Mouse (Mus musculus) olfactory bulb, adult 2 months (tissue): ENCODE results near the gene Tmem87b.

Experiments used
- CTCF ChIP-seq: fragments of 200-500 bp; IDR thresholded peaks from 2 replicates; pipeline ENCODE4 v1.5.1; 2012; ENCODE audit warnings: low read depth, mild to moderate bottlenecking, low read length, moderate library complexity; ENCODE audit not compliant: insufficient read depth
- POLR2A ChIP-seq: fragments of 200-500 bp; IDR thresholded peaks from 2 replicates; pipeline ENCODE4 v1.6.1; 2012; ENCODE audit warnings: mild to moderate bottlenecking, low read depth, low read length, moderate library complexity; ENCODE audit not compliant: insufficient read depth

DNA sequence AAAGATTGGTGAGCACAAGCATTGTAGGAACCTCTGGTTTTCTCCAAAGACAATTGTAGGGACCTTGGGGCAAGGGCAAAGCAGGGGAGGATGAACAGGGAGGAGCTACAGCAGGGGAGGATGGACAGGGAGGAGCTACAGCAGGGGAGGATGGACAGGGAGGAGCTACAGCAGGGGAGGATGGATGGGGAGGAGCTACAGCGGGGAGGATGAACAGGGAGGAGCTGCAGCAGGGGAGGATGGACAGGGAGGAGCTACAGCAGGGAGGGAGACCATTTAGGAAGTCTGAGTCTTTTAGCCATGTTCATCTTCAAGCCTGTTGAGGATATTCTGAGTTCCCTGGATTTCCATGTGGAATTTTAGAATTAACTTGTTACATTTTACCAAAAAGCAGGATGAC is 31.1 kb upstream of the Tmem87b start:
- TF ChIP-seq CTCF = no peak
- TF ChIP-seq POLR2A = no peak
